Mouse (Mus musculus) kidney, embryonic 16.5 days (tissue): ENCODE measurements around the gene Psme3. TPM values are rescaled to one million over a fixed set of nuclear protein-coding genes. Genes with fewer than 3 reads are reported as not detected.

Experiments
- ATAC-seq: fragments of 200-750 bp; cut with Nextera tagmentation; 2 replicates; pipeline ENCODE4 v1.8.0; 2017; ENCODE audit warnings: moderate TSS enrichment; ENCODE audit not compliant: low FRiP score, low TSS enrichment
- H3K27ac ChIP-seq: fragments of 300-500 bp; sonication (generic); 2 replicates; pipeline ENCODE4 v1.5.1; 2014; ENCODE audit warnings: low read length
- H3K27me3 ChIP-seq: fragments of 300-500 bp; sonication (generic); 2 replicates; pipeline ENCODE4 v1.6.1; 2014; ENCODE audit warnings: low read length, control low read depth, mixed read lengths; ENCODE audit not compliant: insufficient read depth
- H3K36me3 ChIP-seq: fragments of 300-500 bp; sonication (generic); 2 replicates; pipeline ENCODE4 v1.6.1; 2014; ENCODE audit warnings: low read length, control low read depth, mixed read lengths; ENCODE audit not compliant: insufficient read depth
- H3K4me1 ChIP-seq: fragments of 300-500 bp; sonication (generic); 2 replicates; pipeline ENCODE4 v1.6.1; 2014; ENCODE audit warnings: low read length, control low read depth, mixed read lengths; ENCODE audit not compliant: insufficient read depth
- H3K4me2 ChIP-seq: fragments of 300-500 bp; sonication (generic); replicated peaks from 2 replicates; pipeline ENCODE4 v1.6.1; 2014; ENCODE audit warnings: low read depth, low read length
- H3K4me3 ChIP-seq: fragments of 300-500 bp; sonication (generic); 2 replicates; pipeline ENCODE4 v1.5.1; 2014; ENCODE audit warnings: mild to moderate bottlenecking, low read length
- H3K9ac ChIP-seq: fragments of 300-500 bp; sonication (generic); replicated peaks from 2 replicates; pipeline ENCODE4 v1.6.1; 2014; ENCODE audit warnings: low read length
- H3K9me3 ChIP-seq: fragments of 300-500 bp; sonication (generic); 2 replicates; pipeline ENCODE4 v1.6.1; 2016; ENCODE audit warnings: low read length, control low read depth
- WGBS: fragments of 180-500 bp; shearing (Covaris S2); extraction: QIAGEN DNeasy Blood & Tissue Kit; methylation state at CpG from one replicate; pipeline ENCODE4 v1.1.7; 2014; 5-methylcytosine and 5-hydroxymethylcytosine counted together
- polyA plus RNA-seq: library from polyadenylated mRNA; unstranded; fragments of >200 nt; fragmentation: Nextera tagmentation; extraction: Ambion mirVana; gene quantifications from 2 replicates; pipeline ENCODE4 v1.2.1, GENCODE M21; 2015

Psme3 gene
- polyA plus RNA-seq, 1 experiment from 2014 or later, result 142 TPM

- WGBS, result 78% methylated on average over 10 of the region's 10 CpGs
- no peak for ATAC-seq
- H3K27me3 ChIP-seq, result no peaks in the 10 kb centered on the region
- H3K27ac ChIP-seq, result no peak overlapping the region
- no peaks in the 10 kb centered on the region; the same call in 1 of the 2 replicates for H3K9me3 ChIP-seq
- H3K4me3 ChIP-seq, result no peak overlapping the region
- H3K4me2 ChIP-seq, result no peak overlapping the region
- no peak overlapping the region for H3K9ac ChIP-seq
- H3K36me3 ChIP-seq, result no peaks in the 10 kb centered on the region
- no peaks in the 10 kb centered on the region; the same call in 1 of the 2 replicates for H3K4me1 ChIP-seq
Observed at GRCm38 (mm10) chr11:101347083-101347775, 31.2 kb downstream of the Psme3 start.

GRCm38 (mm10) chr11:101348774-101349173 lies 32.8 kb downstream of the Psme3 start:
- Histone ChIP-seq H3K27ac (no peak overlapping the region), H3K4me3 (no peak overlapping the region), H3K4me2 (no peak overlapping the region), H3K27me3 (no peaks in the 10 kb centered on the region), H3K4me1 (no peaks in the 10 kb centered on the region; the same call in none of the 2 replicates), H3K9me3 (no peaks in the 10 kb centered on the region; the same call in 1 of the 2 replicates), H3K9ac (no peak overlapping the region), H3K36me3 (no peaks in the 10 kb centered on the region)
- 67% methylated on average over 7 of the region's 7 CpGs for whole genome bisulfite sequencing
- no peak for ATAC-seq

GRCm38 (mm10) chr11:101349216-101349615 lies 33.2 kb downstream of the Psme3 start:
- Histone ChIP-seq H3K9ac (no peak overlapping the region), H3K4me2 (no peak overlapping the region), H3K27ac (no peak overlapping the region), H3K36me3 (no peaks in the 10 kb centered on the region), H3K9me3 (no peaks in the 10 kb centered on the region; the same call in 1 of the 2 replicates), H3K27me3 (no peaks in the 10 kb centered on the region), H3K4me3 (no peak overlapping the region), H3K4me1 (no peaks in the 10 kb centered on the region; the same call in none of the 2 replicates)
- 82% methylated on average over 3 of the region's 3 CpGs for WGBS
- no peak for ATAC-seq

- H3K4me1 ChIP-seq, result no peaks in the 10 kb centered on the region; the same call in none of the 2 replicates
- no peak; the same call in 1 of the 2 replicates for ATAC-seq
- no peaks in the 10 kb centered on the region for H3K36me3 ChIP-seq
- H3K4me3 ChIP-seq, result no peak overlapping the region
- WGBS, result 51% methylated on average over 11 of the region's 11 CpGs
- no peak overlapping the region for H3K9ac ChIP-seq
- no peaks in the 10 kb centered on the region for H3K27me3 ChIP-seq
- no peak overlapping the region for H3K27ac ChIP-seq
- no peak overlapping the region for H3K4me2 ChIP-seq
- no peaks in the 10 kb centered on the region; the same call in 1 of the 2 replicates for H3K9me3 ChIP-seq
Observed at GRCm38 (mm10) chr11:101351100-101351720, 35.2 kb downstream of the Psme3 start.

GRCm38 (mm10) chr11:101351721-101352111 lies 35.7 kb downstream of the Psme3 start:
- Histone ChIP-seq H3K36me3 (no peaks in the 10 kb centered on the region), H3K9ac (no peak overlapping the region), H3K27me3 (no peaks in the 10 kb centered on the region), H3K4me1 (no peaks in the 10 kb centered on the region; the same call in none of the 2 replicates), H3K9me3 (no peaks in the 10 kb centered on the region; the same call in 1 of the 2 replicates), H3K4me2 (no peak overlapping the region), H3K27ac (no peak overlapping the region), H3K4me3 (no peak overlapping the region)
- 62% methylated on average over 3 of the region's 3 CpGs for WGBS
- ATAC-seq, result no peak

GRCm38 (mm10) chr11:101353436-101353835 lies 37.4 kb downstream of the Psme3 start:
- WGBS, result 78% methylated on average over 12 of the region's 12 CpGs
- Histone ChIP-seq H3K9me3 (no peaks in the 10 kb centered on the region; the same call in 1 of the 2 replicates), H3K4me1 (no peaks in the 10 kb centered on the region; the same call in none of the 2 replicates), H3K36me3 (no peaks in the 10 kb centered on the region), H3K4me3 (no peak overlapping the region), H3K27me3 (no peaks in the 10 kb centered on the region), H3K27ac (no peak overlapping the region; the same call in 1 of the 2 replicates), H3K9ac (no peak overlapping the region; the same call in 1 of the 2 replicates), H3K4me2 (no peak overlapping the region)
- no peak for ATAC-seq

GRCm38 (mm10) chr11:101354438-101355010 lies 38.5 kb downstream of the Psme3 start:
- Histone ChIP-seq H3K27me3 (no peaks in the 10 kb centered on the region), H3K4me1 (no peaks in the 10 kb centered on the region; the same call in none of the 2 replicates), H3K4me3 (no peak overlapping the region), H3K4me2 (no peak overlapping the region), H3K9me3 (no peaks in the 10 kb centered on the region; the same call in 1 of the 2 replicates), H3K9ac (no peak overlapping the region), H3K36me3 (no peaks in the 10 kb centered on the region), H3K27ac (no peak overlapping the region)
- 88% methylated on average over 5 of the region's 5 CpGs for WGBS
- ATAC-seq, result no peak

- no peak for ATAC-seq
Observed at GRCm38 (mm10) chr11:101355916-101356315, 39.9 kb downstream of the Psme3 start.

GRCm38 (mm10) chr11:101357505-101358182 lies 41.6 kb downstream of the Psme3 start:
- Histone ChIP-seq H3K4me2 (no peak overlapping the region), H3K4me3 (no peak overlapping the region), H3K36me3 (no peaks in the 10 kb centered on the region), H3K9ac (no peak overlapping the region), H3K27ac (no peak overlapping the region), H3K27me3 (no peaks in the 10 kb centered on the region), H3K4me1 (peaks cover 13% of the 10 kb centered on the region), H3K9me3 (no peaks in the 10 kb centered on the region)
- ATAC-seq, result no peak
- WGBS, result 77% methylated on average over 3 of the region's 3 CpGs

More at GRCm38 (mm10) chr11:101355916-101356315, 39.9 kb downstream of the Psme3 start:
- WGBS, result 92% methylated on average over 2 of the region's 2 CpGs
- no peaks in the 10 kb centered on the region for H3K9me3 ChIP-seq
- peaks cover 9% of the 10 kb centered on the region for H3K4me1 ChIP-seq
- no peak overlapping the region for H3K4me2 ChIP-seq
- H3K9ac ChIP-seq, result no peak overlapping the region
- H3K4me3 ChIP-seq, result no peak overlapping the region
- H3K27me3 ChIP-seq, result no peaks in the 10 kb centered on the region
- H3K36me3 ChIP-seq, result no peaks in the 10 kb centered on the region
- H3K27ac ChIP-seq, result no peak overlapping the region
